Mouse (Mus musculus): ENCODE measurements around the gene Ctns.
A peak's percentile ranks its signal among the peaks of the same experiment; 100 is the strongest.

Gene Ctns

DNA sequence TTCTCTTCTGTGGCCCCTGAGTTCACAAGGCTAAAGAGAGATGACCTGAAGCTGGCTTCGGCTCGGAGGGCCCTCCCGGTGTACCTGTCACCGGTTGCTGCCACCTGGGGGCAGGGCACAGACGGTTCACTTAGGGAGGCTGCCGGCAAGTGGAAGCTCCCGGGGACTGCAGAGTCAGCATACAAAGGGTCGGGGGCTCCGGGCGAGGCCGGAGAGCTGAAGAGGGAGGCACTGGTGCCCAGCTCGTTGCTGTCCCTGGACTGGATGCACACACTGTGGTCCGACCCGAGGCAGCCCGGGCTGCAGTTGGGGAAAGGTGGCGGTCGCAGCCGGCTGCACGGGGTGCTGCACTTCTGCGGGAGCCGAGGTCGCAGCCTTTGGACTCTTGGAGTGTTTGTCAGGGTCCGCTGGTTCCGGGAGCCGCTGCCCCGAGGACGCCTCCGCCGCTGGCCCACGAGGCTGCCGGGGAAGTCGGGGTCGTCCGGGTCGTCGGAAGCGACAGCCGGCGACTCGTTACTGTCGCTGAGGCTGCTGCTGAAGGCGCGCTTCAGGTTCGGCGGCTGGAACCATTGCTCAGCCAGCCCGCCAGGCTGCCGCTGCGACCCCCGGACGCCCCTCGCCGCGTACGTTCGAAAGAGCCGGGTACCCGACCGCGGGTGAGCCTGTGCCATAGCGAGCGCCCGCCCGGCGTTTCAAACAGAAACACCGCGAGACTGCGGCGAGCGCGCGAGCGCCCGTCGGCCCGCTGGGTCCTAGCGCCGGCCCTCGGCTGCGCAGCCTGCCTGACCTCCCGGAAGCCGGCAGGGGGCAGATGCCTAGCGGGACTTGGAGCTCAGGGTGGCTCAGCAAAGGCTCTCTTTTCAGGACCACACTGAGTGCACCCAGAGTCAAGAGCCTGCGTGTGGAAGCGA is 61.0 kb downstream of the Ctns start, which contains the start of gene Haspin:
Haspin (minus strand) TSS at position 704 of the 911 bp plus-strand sequence.
- DNase-seq (ENCODE audit: low spot score) = peak; percentile 91

DNA sequence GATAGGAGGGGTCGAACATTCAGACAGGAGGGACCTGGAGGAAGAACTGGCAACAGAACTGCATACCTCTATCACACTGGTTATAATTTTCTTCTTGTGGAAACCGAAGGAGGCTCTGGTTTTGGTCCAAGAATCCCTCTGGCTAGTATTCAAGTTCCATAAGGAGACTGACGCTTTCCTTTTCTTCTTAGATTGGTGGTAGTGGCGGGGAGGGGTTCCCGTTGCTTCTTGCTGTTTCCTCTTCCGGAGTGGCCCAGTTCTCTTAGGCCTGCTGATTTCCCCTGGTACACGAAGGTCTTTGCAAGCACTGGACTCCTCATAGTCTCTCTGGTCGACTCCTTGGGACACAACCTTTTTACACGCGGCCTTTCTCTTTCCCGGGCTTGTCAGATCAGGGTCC is 61.7 kb downstream of the Ctns start:
- no peak for DNase-seq (ENCODE audit: low spot score)

DNA sequence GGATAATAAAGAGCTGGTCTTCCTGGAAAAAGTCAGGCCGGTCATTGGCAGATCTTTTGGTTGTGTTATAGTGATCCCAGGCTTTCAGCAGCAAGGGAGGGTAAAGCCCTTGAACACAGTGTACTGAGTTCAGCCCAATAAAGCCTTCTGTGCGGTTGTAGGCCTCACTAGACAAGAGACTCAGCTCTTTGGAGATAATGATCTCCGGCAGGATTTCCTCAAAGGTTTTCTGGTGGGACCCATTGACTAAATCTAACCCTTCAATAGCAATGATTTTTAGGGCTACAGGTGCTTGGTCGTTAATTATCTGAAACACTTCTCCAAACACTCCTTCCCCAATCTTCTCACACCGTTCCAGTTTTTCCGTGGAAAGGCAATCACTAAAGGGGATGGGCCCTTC is 62.3 kb downstream of the Ctns start:
- DNase-seq (ENCODE audit: low spot score) = no peak

DNA sequence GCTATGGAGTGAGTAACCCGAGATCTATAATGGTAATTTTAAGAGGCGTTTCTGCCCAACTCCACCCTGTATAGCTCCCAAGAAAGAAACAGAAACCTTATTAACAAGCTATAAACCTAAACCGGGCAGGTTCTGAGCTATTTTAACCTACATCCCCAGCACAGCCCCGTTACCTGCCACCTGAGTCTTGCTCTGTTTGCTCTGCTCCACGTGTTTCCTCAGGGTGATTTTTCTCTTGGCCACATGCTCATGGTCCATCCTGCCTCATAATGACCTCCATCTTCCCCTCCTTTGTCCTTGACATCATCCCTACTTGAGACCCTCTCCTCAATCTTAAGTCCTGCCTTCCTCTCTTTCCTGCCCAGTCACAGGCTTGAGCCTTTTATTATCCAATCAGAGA is 64.6 kb downstream of the Ctns start:
- DNase-seq (ENCODE audit: low spot score) = no peak

All from testis, postnatal 14 days (tissue).